ENCODE assay signal across 8 mouse cellular contexts in the genomic region with DNA sequence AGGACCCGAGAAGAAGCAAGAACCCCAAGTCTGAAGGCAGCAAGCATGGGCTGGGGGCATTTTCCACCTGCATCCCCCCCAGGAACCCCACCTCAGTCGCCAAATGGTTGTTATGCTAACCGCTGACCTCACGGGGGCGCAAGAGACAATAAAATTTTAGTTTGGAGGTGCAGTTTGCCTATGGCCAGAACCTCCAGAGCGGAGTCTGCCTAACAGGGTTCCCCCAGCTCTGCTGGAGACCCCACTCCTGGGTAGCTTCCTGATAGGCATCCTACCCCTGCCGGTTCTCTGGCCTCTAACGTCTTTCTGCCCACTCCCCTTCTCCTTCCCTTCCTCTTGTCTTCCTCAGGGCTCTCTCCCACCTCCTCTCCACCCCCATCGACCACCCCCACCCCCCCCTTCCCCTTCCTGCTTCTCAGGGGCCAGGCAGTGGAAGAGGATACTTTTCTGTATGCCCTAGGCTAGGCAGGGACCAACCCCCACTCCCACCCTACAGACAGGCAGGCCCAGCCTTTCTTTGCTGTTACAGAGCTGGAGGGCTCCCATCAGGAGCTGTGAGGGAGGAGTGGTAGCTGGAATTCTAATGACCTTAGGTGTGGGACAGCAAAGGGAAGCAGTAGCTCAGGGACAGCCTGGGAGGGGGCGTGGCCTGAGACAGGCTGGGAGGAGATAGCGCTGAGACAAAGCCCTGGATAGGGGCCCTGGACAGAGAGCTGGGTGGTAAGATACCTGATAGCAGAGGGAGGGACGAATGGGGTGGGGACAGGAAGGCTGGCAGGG. TPM values are rescaled to one million over a fixed set of nuclear protein-coding genes. Genes with fewer than 3 reads are reported as not detected.
DNase-seq lines count a peak whose midpoint lies in the region; ATAC-seq and TF ChIP-seq lines count a peak whose summit lies in the region.

No protein-coding gene starts in this region.

- under 1% methylated on average over 12 of the region's 12 CpGs for WGBS in embryonic facial prominence, embryonic 10.5 days
- WGBS in heart, embryonic 14.5 days: 2% methylated on average over 12 of the region's 12 CpGs
- 5% methylated on average over 12 of the region's 12 CpGs for WGBS in lung, adult 2 months

- H3K9me3 ChIP-seq in embryonic facial prominence, embryonic 10.5 days: no peaks in the 10 kb centered on the region
- H3K9me3 ChIP-seq in heart, embryonic 14.5 days (ENCODE audit: control insufficient read depth, low read length): no peaks in the 10 kb centered on the region

- peak overlapping the region; percentile 91 for H3K27ac ChIP-seq in embryonic facial prominence, embryonic 10.5 days (replicated peaks)
- H3K27ac ChIP-seq in heart, embryonic 14.5 days (replicated peaks in 1 of 2; ENCODE audit: control insufficient read depth in 1 of 2, insufficient read depth in 1 of 2, low read depth in 2 of 2, low read length in 2 of 2): peak overlapping the region; percentile 66 to 78

- peak overlapping the region; percentile 43 for H3K4me3 ChIP-seq in embryonic facial prominence, embryonic 10.5 days
- H3K4me3 ChIP-seq in heart, embryonic 14.5 days (ENCODE audit: control insufficient read depth in 1 of 2, insufficient read depth in 1 of 2, low read depth in 1 of 2, low read length in 2 of 2): peak overlapping the region in 1 of 2 experiments; percentile 2; a peak in 2 of 4 replicates
- H3K4me3 ChIP-seq in lung, adult 2 months (replicated peaks; ENCODE audit: extremely low read depth, low read depth, low read length): no peak overlapping the region

- H3K4me2 ChIP-seq in heart, embryonic 14.5 days (ENCODE audit: low read length): peak overlapping the region; percentile 48

- peaks cover 45% of the 10 kb centered on the region for H3K4me1 ChIP-seq in embryonic facial prominence, embryonic 10.5 days
- peaks cover 12 to 24% of the 10 kb centered on the region in 2 experiments for H3K4me1 ChIP-seq in heart, embryonic 14.5 days (ENCODE audit: control insufficient read depth in 2 of 2, insufficient read depth in 2 of 2, low read length in 2 of 2)
- H3K4me1 ChIP-seq in lung, adult 2 months (ENCODE audit: control insufficient read depth, insufficient read depth, low read length): no peaks in the 10 kb centered on the region

- H3K9ac ChIP-seq in heart, embryonic 14.5 days (ENCODE audit: low read length): peak overlapping the region; percentile 48; the same call in 1 of the 2 replicates

- H3K27me3 ChIP-seq in embryonic facial prominence, embryonic 10.5 days (replicated peaks; ENCODE audit: low read depth, poor library complexity, severe bottlenecking): no peaks in the 10 kb centered on the region
- no peaks in the 10 kb centered on the region for H3K27me3 ChIP-seq in heart, embryonic 14.5 days (ENCODE audit: control insufficient read depth, insufficient read depth, low read length)

- no peaks in the 10 kb centered on the region; the same call in 1 of the 2 replicates for H3K36me3 ChIP-seq in embryonic facial prominence, embryonic 10.5 days (replicated peaks)
- H3K36me3 ChIP-seq in heart, embryonic 14.5 days (ENCODE audit: control insufficient read depth, insufficient read depth, low read length): no peaks in the 10 kb centered on the region

- TF ChIP-seq CTCF in lung, adult 2 months (IDR thresholded peaks at IDR 0.05; ENCODE audit: insufficient read depth, low read length): peak; percentile 59

- peak; percentile 41 to 49 for DNase-seq in B cell, adult 2 months
- peak; percentile 15 for DNase-seq in adrenal gland, adult 8-10 months
- peak; percentile 93 for DNase-seq in embryonic facial prominence, embryonic 10.5 days (ENCODE audit: low spot score)
- DNase-seq in kidney, postnatal 10 days: peak; percentile 61
- DNase-seq in lung, adult 2 months: peak; percentile 56
- DNase-seq in ovary, postnatal 36 days (ENCODE audit: low spot score): peak; percentile 45
- DNase-seq in urinary bladder, adult 2 months (ENCODE audit: low spot score): peak; percentile 32

- TF ChIP-seq POLR2A in lung, adult 2 months (IDR thresholded peaks at IDR 0.05; ENCODE audit: borderline replicate concordance, extremely low read depth, low read depth, low read length): no peak

- peak; percentile 95 for ATAC-seq in heart, embryonic 14.5 days (ENCODE audit: insufficient number of reproducible peaks, insufficient read depth, low FRiP score, low read depth)

RNA-seq across cellular contexts. Expression of gene Igf2, which starts 55.8 kb away (rescaled TPM):
- 10 to 100 TPM; 17.1 to 37.9 (median 21.7) TPM for total RNA-seq in adrenal gland, adult 8-10 months (2022)
- 360 and 378 TPM in 2 replicates for polyA plus RNA-seq in embryonic facial prominence, embryonic 10.5 days (2016; fragmentation: Nextera tagmentation; extraction: Ambion mirVana)
- 1,590 and 1,642 TPM in 2 replicates for polyA plus RNA-seq in heart, embryonic 14.5 days (2014; fragmentation: Nextera tagmentation; extraction: Ambion mirVana)
- polyA plus RNA-seq in lung, adult 2 months (2012; rRNA removed): 16.9 and 25.4 TPM in 2 replicates
- polyA plus RNA-seq in urinary bladder, adult 2 months (2012; rRNA removed): 11.9 and 21.9 TPM in 2 replicates

RNA-seq across cellular contexts. Expression of gene Gm49394, which starts 58.9 kb away (rescaled TPM):
- total RNA-seq in adrenal gland, adult 8-10 months (2022): not detected
- not detected in 2 replicates for polyA plus RNA-seq in embryonic facial prominence, embryonic 10.5 days (2016; fragmentation: Nextera tagmentation; extraction: Ambion mirVana)
- polyA plus RNA-seq in heart, embryonic 14.5 days (2014; fragmentation: Nextera tagmentation; extraction: Ambion mirVana): 0.04 TPM in 1 of 2 replicates, not detected in the other
- 0.02 TPM in 1 of 2 replicates, not detected in the other for polyA plus RNA-seq in lung, adult 2 months (2012; rRNA removed)
- polyA plus RNA-seq in urinary bladder, adult 2 months (2012; rRNA removed): not detected in 2 replicates

Comparison
In these comparisons a context has a peak if more than half of its experiments do, and no peak if none do; other contexts are left out.
1. DNase-seq: peak in every context shown above with its lines; median percentile 93 in embryonic facial prominence, embryonic 10.5 days; 61 in kidney, postnatal 10 days; 56 in lung, adult 2 months; 45 in B cell, adult 2 months; 45 in ovary, postnatal 36 days; 32 in urinary bladder, adult 2 months; 15 in adrenal gland, adult 8-10 months.
2. RNA of gene Igf2, which starts 55.8 kb away (polyA plus RNA-seq): 1,590 to 1,642 TPM in heart, embryonic 14.5 days and 360 to 378 TPM in embryonic facial prominence, embryonic 10.5 days; 16.9 to 25.4 TPM in lung, adult 2 months and 11.9 to 21.9 TPM in urinary bladder, adult 2 months; every median in the first group is over 10 times any median in the second.